Mouse (Mus musculus) right cerebral cortex, adult 18-20 months (tissue): Measurements from ENCODE around the gene Sirpa.

Experiments
- DNase-seq: peaks from one replicate; pipeline ENCODE4 v3.0.0; 2022; ENCODE audit warnings: mixed read lengths

Sirpa gene

GRCm38 (mm10) chr2:129613971-129614370 lies 21.3 kb downstream of the Sirpa start:
- DNase-seq: no peak

- no peak for DNase-seq
Observed at GRCm38 (mm10) chr2:129614482-129615185, 22.0 kb downstream of the Sirpa start.

- peak; percentile 0 for DNase-seq
Observed at GRCm38 (mm10) chr2:129620148-129620547, 27.5 kb downstream of the Sirpa start.

GRCm38 (mm10) chr2:129620881-129621280 lies 28.2 kb downstream of the Sirpa start:
- no peak for DNase-seq

- peak; percentile 1 for DNase-seq
Observed at GRCm38 (mm10) chr2:129621654-129622490, 29.2 kb downstream of the Sirpa start.

- peak; percentile 0 for DNase-seq
Observed at GRCm38 (mm10) chr2:129622918-129623317, 30.3 kb downstream of the Sirpa start.

- peak; percentile 75 for DNase-seq
Observed at GRCm38 (mm10) chr2:129623771-129624170, 31.1 kb downstream of the Sirpa start.

- no peak for DNase-seq
Observed at GRCm38 (mm10) chr2:129624246-129624918, 31.7 kb downstream of the Sirpa start.

- DNase-seq: no peak
Observed at GRCm38 (mm10) chr2:129624956-129625355, 32.3 kb downstream of the Sirpa start.

GRCm38 (mm10) chr2:129625845-129626244 lies 33.2 kb downstream of the Sirpa start:
- DNase-seq: no peak

GRCm38 (mm10) chr2:129626621-129627061 lies 34.0 kb downstream of the Sirpa start:
- DNase-seq: no peak

GRCm38 (mm10) chr2:129627133-129627532 lies 34.5 kb downstream of the Sirpa start:
- DNase-seq: no peak

- DNase-seq: peak; percentile 85
Observed at GRCm38 (mm10) chr2:129627811-129628210, 35.2 kb downstream of the Sirpa start.

- DNase-seq: no peak
Observed at GRCm38 (mm10) chr2:129628456-129629185, 36.0 kb downstream of the Sirpa start.

GRCm38 (mm10) chr2:129629786-129630531 lies 37.3 kb downstream of the Sirpa start:
- no peak for DNase-seq

GRCm38 (mm10) chr2:129630532-129630886 lies 37.9 kb downstream of the Sirpa start:
- DNase-seq: no peak

GRCm38 (mm10) chr2:129630978-129631660 lies 38.5 kb downstream of the Sirpa start:
- DNase-seq: no peak

GRCm38 (mm10) chr2:129632324-129632723 lies 39.7 kb downstream of the Sirpa start:
- no peak for DNase-seq

- DNase-seq: peak; percentile 68
Observed at GRCm38 (mm10) chr2:129633077-129633732, 40.6 kb downstream of the Sirpa start.

GRCm38 (mm10) chr2:129633982-129634381 lies 41.3 kb downstream of the Sirpa start:
- no peak for DNase-seq

- no peak for DNase-seq
Observed at GRCm38 (mm10) chr2:129652616-129653015, 60.0 kb downstream of the Sirpa start.
